Mouse (Mus musculus): ENCODE measurements at regions not wholly inside any gene's neighbourhood (a gene's known extent, or its start where the extent isn't known, plus 50 kb on each side); places are given as distances from the start of the nearest gene placed in this dataset.

DNA sequence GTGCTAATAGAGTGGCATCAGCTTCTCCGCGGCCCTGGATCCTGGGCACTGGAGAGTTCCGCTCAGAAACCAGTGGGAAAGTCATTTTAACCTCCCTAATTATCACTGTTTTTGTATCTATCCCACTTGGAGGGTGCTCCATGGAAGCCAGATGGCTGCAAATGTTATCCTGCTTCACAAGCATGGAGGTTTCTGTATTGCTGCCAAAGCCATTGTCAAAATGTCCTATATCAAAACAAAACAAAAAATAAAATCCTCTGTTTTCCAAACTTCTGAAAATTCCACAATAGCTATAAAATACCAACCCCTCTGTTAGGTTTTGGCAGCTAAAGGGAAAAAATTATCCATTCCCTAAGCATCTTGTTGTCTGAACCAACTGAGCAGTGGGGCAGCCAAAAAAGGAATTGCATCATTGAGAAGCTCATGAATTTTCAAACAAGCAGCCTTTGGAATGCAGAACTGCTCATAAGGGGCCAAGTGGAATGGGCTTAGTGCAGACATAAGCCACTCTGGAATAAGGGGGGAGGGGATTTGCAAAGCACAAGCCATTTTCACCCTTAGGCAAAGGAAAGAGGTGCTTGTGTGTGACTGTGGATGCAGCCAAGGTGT lies 213.8 kb upstream of the Cwc22 start:
- no peak for DNase-seq (ENCODE audit: low spot score in 2 of 2)

DNA sequence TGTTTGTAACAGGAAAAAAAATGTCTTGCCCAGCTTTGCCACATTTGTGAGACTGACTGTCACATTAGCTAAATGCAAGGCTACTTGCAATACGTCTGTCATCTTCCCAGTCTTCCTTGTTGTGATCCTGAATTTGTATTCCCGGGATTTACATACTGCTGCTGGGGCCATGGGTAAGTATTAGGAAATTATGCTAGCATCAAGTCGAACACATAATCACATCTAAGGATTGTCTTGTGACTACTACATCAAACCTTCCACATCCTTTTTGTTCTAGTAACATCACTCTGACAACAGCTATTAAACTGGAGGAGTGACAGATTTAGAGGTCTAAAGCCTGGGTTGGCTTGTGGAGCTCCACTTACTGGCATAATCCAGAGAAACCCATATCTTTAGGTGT lies 164.2 kb upstream of the Cwc22 start:
- no peak for DNase-seq (ENCODE audit: low spot score in 2 of 2)

DNA sequence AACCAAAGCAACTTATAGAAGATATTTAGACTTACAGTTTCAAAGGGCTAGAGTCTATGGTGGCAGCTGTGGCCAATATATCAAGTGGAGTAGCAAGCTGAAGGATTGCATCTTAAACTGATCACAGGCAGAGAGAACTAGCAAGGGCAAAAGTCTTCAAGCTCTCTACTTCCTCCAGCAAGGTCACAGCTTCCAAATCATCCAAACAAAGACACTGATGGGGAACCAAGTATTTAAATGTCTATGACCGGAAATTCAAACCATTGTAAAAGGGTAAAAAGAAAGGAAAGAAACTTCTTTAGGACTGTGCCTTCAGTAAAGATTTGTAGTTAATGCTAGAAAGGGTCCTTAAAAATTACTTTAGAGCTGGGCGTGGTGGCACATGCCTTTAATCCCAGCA lies 149.4 kb upstream of the Cwc22 start:
- DNase-seq (ENCODE audit: low spot score in 2 of 2), result no peak

DNA sequence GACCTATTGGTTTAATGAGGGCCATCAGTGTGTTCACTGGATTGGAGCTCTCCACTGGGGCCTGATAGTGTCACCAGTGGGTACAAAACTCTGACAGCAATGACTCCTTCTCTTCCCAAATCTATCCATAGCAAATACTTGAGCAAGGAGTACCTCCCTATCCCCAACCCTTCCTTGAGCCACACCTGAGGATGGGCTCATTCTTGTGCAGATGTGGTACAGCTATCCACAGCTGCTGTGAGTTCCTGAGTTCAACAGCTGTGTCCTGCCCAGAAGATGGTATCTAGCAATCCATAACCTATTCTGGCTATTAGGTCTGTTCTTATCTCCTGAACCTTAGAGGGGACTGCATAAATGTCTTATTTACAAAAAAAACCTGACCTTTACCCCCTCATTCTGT lies 148.7 kb upstream of the Cwc22 start:
- DNase-seq (ENCODE audit: low spot score in 2 of 2), result no peak

DNA sequence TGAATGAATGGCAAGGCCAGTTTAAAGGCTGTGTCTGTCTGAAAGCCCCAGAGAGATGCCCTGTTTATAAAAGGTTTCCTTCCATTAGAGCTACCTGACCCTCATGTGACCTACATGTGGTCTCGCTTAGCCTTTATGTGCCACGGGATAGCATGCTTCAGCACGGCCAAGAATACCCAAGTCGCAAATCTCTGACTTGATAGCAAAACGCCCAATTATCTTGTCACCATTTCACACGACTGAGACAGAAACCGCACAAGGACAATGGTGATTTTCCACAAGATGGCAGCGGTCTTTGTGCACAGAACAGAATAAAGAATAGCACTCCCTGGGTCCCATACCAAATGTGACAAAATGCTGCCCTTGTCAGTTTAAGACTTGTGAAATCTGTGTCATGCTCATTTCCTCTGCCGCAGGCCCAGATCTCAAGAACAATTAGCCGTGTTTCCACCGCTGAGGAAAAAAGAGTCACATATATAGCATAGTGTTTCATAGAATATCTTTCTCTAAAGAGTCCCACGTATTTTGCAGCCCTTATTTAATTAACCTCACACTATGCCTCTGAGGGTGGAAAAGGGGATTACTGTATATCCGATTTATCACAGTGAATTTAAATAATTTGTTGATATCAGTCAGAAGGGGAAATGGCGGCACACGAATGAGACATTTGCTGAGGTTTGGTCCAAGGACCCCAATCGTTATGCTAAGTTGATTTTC lies 118.3 kb upstream of the Cwc22 start:
- no peak for DNase-seq (ENCODE audit: low spot score in 2 of 2)

DNA sequence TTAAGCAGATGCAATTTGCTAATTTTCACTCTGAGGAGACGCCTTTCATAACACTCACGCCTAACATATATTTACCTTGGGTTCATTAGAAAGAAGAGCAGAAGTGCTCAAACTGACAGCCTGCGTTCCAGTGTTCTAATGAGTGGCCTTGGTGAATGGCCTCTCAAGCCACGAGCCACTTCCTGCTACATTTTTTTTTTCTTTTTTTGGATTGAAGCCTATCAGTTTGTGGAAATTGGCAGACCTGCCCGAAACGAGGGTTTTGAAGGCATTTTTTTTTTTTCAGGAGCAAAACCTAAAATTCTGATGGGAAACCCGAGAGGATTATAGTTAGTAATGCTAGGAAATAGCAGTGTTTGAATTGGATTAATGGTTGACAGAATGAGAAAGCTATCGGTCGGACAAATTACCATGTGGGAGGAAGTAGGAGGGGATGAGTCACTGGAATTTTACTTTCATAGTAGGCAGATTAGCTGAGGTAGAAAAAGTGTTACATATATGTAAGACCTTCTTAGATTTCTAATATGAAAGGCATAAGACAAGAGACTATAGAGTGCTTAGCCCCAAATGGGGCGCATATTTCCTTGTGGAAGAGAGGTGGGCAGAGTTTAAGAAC lies 113.7 kb upstream of the Cwc22 start:
- DNase-seq (ENCODE audit: low spot score in 2 of 2), result no peak

DNA sequence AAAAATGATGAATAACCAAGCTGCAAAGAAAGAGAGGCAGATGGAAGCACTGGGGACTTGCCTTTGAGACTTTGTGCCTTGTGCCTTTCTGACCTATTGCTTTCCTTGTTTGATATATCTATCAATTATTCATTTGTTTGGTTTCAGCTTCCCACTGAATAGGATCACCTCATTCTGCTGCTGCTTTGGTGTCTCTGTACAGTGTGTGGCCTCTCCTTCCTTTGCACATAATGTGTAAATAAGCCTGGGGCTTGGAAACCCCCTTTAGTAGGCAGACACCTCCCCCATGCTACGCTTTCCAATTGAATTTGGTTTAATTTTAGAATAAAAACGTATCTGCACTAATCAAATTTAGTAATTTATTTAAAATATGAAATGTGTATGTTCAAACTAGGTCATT lies 112.8 kb upstream of the Cwc22 start:
- DNase-seq (ENCODE audit: low spot score in 2 of 2), result no peak

DNA sequence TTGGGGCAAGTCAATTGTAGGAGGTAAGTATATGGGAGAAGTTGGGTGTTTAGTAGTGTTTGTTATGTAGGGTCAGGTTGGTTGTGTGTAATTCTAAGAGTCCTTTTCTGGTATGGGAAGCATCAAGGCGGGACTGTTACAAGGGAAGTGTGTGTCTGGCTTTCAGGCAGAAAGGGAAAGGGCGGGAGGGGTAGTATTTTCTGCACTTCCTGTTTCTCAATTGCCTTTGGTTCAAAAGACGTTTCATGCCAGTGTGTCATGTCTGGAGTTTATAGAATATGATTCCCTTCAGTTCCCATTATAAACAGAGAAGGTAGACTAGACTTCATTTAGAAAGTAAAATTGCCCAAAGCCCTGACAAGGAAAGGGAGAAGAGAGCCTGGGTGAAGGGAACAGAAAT lies 107.7 kb upstream of the Cwc22 start:
- DNase-seq (ENCODE audit: low spot score in 2 of 2), result no peak

DNA sequence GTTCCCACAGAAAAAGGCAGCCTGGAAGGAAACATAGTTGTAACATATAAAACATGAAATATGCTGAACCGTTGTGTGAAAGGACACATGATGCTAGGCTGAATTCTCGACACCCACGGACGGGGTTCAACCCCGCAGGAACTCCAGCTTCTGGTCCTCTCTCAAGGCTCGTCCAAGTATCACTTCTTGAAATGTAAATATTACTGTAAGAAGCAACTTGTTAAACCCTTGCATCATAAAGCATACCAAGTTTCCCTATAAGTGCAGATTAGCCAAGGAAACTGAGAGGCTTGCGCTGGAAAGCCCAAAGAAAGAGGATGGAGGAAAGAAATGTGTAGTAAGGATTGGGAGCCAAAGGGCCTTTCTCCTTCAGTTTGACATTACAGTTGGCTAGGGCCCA lies 104.4 kb upstream of the Cwc22 start:
- no peak for DNase-seq (ENCODE audit: low spot score in 2 of 2)

DNA sequence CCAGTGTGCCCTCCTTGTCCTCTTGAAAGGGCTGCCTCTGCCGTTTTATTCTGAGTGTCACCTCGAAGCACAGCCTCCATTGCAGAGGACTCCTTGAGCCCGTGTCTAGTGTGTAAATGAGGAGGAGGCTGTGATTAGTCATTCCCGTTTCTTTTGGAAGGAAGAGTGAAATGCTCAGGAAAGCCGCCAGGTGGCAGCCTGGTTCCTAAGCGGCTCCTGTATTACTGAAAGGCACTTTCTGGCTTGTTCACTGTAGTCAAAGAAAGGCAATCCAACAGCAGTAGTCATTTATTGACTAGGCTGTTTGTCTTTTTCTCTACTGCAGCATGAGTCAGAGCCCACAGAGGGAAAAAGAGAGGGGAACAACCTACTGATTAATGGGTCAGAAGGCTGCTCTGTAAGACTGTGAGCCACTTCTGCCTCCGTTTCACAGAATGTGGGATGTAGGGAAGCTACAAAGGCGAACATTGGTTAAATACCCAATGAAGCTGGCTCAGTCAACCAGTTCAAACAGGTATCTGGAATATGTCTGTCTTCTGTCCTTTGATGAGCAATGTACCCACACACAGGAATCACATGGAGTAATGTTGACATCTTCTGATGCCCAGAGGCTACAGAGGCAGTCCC lies 103.2 kb upstream of the Cwc22 start:
- peak; percentile 70 to 74 for DNase-seq (ENCODE audit: low spot score in 2 of 2)

DNA sequence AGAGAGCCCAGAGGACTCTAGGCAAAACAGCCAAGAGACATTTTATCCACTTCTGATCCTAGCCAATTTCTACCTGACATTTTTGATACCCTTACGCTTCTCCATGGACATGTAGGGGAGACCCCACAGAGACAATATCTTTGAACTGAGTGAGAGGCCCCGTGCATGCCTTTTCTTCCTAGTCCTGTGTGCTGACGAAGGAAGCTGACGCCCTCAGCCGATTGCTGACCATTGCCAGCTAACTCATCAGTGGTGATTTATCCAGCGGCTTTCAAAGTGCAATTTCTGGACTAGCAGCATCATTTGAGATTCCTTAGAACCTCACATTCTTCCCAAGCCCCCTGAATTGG lies 102.5 kb upstream of the Cwc22 start:
- DNase-seq (ENCODE audit: low spot score in 2 of 2), result peak in 1 of 2 experiments; percentile 6

DNA sequence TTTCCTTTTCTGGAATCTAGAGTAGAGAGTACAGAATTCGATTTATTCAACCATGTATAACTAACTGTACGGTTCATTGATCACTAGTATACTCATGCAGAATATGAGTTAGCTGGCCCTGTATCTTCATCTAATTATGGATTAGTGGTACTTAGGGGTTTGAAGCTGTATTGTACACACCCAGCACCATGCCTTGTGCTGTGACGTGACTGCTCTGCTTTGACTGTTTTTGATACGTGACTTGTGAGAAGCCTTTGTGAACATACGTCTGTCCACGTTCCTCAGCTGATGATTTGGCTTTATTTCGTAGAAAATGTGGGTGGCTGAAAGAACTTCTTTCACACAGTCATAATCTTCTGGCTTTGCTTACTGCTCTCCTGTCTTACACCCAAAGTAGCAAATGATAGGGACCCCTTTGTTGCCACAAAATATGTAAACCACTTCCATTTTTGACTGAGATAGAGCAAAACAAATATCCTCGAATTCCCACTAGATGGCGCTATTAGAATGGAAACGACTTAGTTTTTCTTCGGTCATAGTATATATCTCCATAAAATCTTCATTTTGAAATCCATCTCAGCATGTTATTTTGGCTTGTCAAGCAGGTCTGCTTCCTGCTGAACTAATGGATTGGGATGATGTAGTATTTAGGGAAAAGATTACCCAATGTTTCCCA lies 102.0 kb upstream of the Cwc22 start:
- no peak for DNase-seq (ENCODE audit: low spot score in 2 of 2)

DNA sequence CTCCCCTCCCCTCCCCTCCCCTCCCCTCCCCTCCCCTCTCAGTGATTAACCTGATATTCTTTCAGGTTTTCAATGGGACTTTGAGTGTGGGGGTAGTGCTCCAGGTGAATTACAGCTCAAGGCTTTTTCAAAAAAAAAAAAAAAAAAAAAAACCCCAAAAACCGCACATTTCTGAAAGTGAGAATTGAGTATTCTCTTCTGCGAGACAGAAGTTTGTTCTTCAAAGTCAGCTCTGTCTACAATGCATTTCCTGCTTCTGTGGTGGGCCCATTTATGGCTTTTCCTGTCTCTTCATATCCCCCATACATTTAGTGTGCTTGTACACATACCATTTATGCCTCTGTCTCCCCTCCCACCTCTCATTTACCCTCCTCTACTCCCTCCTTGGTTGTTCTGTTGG lies 81.1 kb upstream of the Cwc22 start:
- no peak for DNase-seq (ENCODE audit: low spot score in 2 of 2)

DNA sequence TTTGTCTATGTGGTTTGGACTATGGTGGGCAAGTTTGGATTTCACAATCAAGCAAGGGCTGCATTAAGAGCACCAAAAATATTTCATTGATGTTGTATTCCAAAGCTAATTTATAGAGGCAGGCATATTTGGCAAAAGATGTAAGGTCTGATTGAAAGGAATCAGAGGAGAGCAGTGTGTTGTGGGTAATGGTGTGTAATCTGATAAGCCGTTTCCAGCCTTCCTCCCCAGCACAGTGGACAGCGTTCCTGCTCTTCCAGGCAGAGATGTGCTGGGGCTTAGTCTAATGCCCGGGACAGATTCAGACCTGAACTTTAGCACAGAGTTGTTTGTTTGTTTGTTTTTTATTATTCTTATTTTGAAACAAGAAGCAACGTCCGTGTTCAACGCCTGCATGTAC lies 80.6 kb upstream of the Cwc22 start:
- no peak for DNase-seq (ENCODE audit: low spot score in 2 of 2)

DNA sequence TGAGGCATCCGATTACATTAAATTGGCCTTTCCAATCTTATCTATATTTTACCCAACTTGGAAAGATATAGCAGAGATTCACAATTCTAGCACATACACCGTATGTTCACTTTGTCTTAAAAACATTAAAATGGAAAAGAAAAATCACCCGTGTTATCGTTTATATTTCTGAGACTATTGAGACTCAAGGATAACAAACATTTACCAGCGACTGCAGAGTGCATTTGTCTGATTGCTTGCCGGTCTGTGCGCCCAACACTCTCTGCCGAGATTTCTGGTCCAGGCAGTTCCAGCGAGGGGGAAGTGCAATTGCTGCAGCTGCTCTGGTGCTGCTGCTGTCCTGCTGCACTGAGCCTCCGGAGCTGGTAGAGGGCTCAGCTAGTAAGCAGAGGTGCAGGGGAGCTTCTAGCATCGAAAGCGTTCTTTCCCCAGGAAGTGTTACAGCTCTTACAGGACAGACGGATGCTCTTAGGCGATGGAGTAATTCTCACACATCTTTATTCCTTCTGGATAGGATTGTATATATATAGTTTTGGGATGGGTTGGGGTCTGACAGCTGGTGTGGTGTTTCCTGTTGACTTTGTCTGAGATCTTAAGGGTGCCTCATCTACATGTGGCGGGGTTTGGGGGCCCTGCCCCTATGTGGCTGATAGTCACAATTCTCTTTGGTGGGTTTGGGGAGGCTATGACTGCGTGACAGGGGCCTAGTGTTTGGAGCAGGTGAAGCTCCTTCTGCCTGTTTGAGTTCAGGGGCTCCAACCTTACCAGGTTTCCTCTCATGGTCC lies 79.7 kb upstream of the Cwc22 start:
- DNase-seq (ENCODE audit: low spot score in 2 of 2), result no peak

DNA sequence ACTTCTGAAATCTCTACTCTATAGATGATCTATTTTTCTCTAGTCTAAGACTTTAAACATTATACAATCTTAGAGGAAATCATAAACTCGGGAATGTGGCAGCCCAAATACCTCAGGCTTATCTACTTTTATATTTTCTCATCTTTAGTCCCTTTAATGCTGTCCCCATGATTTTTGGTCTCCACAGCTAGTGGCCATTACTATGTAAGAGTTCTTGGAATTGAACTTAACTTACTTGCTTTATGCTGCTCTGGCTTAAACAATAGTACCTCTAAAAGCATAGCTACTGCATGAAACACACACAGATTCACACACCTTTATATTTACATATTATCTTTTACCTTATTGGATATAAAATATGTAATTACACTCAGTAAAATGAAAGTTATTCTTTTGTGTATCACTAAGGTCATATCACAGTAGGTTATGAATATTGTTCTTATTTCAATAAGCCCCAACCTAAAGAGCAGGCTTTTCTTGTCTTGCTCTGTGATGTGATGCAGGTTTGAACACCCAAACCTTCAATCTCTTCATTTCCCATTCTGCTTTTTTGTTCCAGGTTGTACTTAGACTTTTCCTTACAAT lies 78.9 kb upstream of the Cwc22 start:
- DNase-seq (ENCODE audit: low spot score in 2 of 2), result no peak

DNA sequence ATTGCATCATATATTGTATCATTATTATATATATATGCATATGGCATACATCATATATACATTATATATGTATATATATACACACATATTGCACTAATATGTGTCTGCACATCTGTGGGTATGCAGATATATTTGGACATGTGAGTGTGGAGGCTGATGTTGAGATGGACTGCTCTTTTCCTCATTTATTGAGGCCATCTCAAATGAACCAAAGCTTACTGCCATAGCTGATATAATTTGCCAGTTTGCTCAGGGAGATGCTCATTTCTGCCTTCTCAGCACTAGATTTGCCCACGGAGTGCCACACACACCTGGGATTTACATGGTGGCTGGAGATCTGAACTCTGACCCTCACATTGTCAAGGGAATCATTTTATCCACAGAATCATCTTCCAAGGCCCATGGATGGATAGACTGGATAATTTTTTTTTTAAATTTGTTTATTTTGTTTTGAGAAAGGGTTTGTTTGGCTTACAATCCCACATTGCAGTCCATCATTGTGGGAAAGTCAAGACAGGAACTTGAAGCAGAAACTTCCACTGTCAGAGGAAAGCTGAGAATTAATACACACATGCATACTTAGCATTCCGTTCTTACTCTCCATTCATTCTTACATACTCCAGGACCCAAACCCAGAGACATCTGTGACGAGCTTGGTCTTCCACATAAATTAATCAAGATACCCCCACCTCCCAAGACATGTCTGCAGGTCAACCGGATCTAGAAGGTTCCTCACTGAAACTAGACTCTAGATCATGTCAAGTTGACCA lies 77.9 kb upstream of the Cwc22 start:
- no peak for DNase-seq (ENCODE audit: low spot score in 2 of 2)

DNA sequence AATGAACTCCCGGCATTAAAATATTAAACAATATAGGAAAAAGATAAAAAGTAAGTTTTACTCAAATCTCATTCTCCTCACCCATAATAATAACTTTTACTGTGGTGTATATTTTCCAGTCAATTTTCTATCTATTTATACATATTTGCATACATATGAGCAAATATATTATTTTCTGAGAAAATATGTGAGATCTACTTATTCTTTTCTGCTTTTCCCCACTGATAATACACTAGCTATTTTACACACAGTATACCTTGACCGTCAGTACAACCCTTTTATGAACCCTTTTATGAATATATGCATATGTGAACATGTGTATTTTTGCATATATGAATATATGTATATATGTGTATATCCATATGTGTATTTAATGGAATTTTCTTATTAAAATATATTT lies 77.2 kb upstream of the Cwc22 start:
- no peak for DNase-seq (ENCODE audit: low spot score in 2 of 2)

DNA sequence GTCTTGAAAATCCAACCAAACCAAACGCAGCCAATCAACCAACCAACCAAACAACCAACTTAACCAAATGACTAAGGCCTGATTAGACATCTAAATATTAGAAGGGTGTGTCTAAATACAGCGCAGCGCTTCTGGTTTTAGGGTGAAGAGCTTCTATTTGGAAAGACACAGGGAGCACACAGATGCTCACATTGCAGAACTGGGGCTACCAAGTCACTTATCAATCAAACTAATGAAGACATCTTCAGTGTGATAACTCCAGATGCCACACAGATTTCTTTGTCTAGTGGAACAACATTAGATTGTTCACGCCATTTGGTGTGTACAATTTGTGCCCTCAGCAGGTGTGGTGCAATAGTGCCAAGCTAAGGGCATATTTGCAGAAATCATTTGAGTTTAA lies 76.6 kb upstream of the Cwc22 start:
- DNase-seq (ENCODE audit: low spot score in 2 of 2), result no peak

DNA sequence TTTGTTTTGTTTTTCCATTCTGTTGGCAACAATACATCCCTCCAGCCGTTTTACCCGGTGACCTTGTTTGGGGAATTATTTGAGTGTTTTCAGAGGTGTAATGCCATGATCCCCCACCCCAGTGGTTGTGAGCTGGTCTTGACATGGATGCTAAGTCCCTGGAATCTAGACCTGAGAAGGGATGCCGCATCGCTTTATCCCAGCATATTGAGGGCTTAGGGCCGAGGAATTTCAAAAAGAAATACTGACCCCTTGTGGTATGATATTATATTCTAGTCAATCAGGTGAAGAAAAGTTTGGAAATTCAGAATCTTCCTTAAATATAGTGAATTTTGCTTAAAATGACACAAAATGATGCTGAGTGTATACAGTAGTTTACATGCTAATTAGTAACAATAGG lies 75.7 kb upstream of the Cwc22 start:
- DNase-seq (ENCODE audit: low spot score in 2 of 2), result no peak

All from adrenal gland, adult 18-20 months (tissue).